Mouse (Mus musculus): ENCODE data around the gene Tmem181a.
"Not testable (repeated sequence)": the region's sequence is repeated elsewhere in the genome, so short reads cannot be mapped to it uniquely, and the experiment has no call there.

DNA sequence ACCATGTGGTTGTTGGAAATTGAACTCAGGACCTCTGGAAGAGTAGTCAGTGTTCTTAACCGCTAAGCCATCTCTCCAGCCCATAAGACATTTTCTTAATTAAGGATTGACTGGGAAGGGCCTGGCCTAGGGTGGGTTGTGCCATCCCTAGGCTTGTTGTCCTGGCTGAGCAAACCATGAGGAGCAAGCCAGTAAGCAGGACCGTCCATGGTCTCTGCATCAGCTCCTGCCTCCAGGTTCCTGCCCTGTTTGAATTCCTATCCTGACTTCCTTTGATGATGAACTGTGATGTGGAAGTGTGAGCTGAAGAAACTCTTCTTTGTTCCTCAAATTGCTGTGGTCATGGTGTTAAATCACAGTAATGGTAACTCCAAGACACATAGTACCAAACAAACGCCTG is 57.8 kb downstream of the Tmem181a start:
- TF ChIP-seq CTCF, EP300 (IDR thresholded peaks at IDR 0.05; ENCODE audit: low read depth): not testable (repeated sequence)
